Mouse (Mus musculus): ENCODE results near the gene Prkra. TPM values are rescaled to one million over a fixed set of nuclear protein-coding genes. Genes with fewer than 3 reads are reported as not detected.

Gene Prkra
- total RNA-seq (2017) = 7.7 to 16.5 TPM (median 9.2 TPM) in 3 replicates

GRCm38 (mm10) chr2:76647883-76648570 is at the start of gene Prkra, which contains the start of gene Pjvk:
Prkra (minus strand) TSS chr2:76648015.
Pjvk (plus strand) TSS chr2:76648476.
- ATAC-seq (replicated peaks; ENCODE audit: insufficient number of reproducible peaks, low FRiP score, low TSS enrichment, poor library complexity, severe bottlenecking) = peak; percentile 97

- no peak for ATAC-seq (replicated peaks; ENCODE audit: insufficient number of reproducible peaks, low FRiP score, low TSS enrichment, poor library complexity, severe bottlenecking)
Measured at GRCm38 (mm10) chr2:76695290-76695689, 47.5 kb upstream of the Prkra start.

GRCm38 (mm10) chr2:76693765-76694164 is 46.0 kb upstream of the Prkra start:
- no peak for ATAC-seq (replicated peaks; ENCODE audit: insufficient number of reproducible peaks, low FRiP score, low TSS enrichment, poor library complexity, severe bottlenecking)

- ATAC-seq (replicated peaks; ENCODE audit: insufficient number of reproducible peaks, low FRiP score, low TSS enrichment, poor library complexity, severe bottlenecking) = no peak
Measured at GRCm38 (mm10) chr2:76690436-76691204, 42.8 kb upstream of the Prkra start.

- ATAC-seq (replicated peaks; ENCODE audit: insufficient number of reproducible peaks, low FRiP score, low TSS enrichment, poor library complexity, severe bottlenecking) = no peak
Measured at GRCm38 (mm10) chr2:76688162-76688561, 40.3 kb upstream of the Prkra start.

GRCm38 (mm10) chr2:76687608-76688007 is 39.8 kb upstream of the Prkra start:
- ATAC-seq (replicated peaks; ENCODE audit: insufficient number of reproducible peaks, low FRiP score, low TSS enrichment, poor library complexity, severe bottlenecking) = no peak

GRCm38 (mm10) chr2:76686986-76687385 is 39.2 kb upstream of the Prkra start:
- no peak for ATAC-seq (replicated peaks; ENCODE audit: insufficient number of reproducible peaks, low FRiP score, low TSS enrichment, poor library complexity, severe bottlenecking)

GRCm38 (mm10) chr2:76682301-76682700 is 34.5 kb upstream of the Prkra start:
- no peak for ATAC-seq (replicated peaks; ENCODE audit: insufficient number of reproducible peaks, low FRiP score, low TSS enrichment, poor library complexity, severe bottlenecking)

GRCm38 (mm10) chr2:76676401-76677226 is 28.8 kb upstream of the Prkra start:
- ATAC-seq (replicated peaks; ENCODE audit: insufficient number of reproducible peaks, low FRiP score, low TSS enrichment, poor library complexity, severe bottlenecking) = no peak

- ATAC-seq (replicated peaks; ENCODE audit: insufficient number of reproducible peaks, low FRiP score, low TSS enrichment, poor library complexity, severe bottlenecking) = no peak
Measured at GRCm38 (mm10) chr2:76675949-76676348, 28.1 kb upstream of the Prkra start.

GRCm38 (mm10) chr2:76675451-76675850 is 27.6 kb upstream of the Prkra start:
- no peak for ATAC-seq (replicated peaks; ENCODE audit: insufficient number of reproducible peaks, low FRiP score, low TSS enrichment, poor library complexity, severe bottlenecking)

GRCm38 (mm10) chr2:76674725-76675427 is 27.1 kb upstream of the Prkra start, which contains the start of gene Plekha3:
Plekha3 (plus strand) TSS chr2:76675281.
- peak; percentile 59 for ATAC-seq (replicated peaks; ENCODE audit: insufficient number of reproducible peaks, low FRiP score, low TSS enrichment, poor library complexity, severe bottlenecking)

- peak; percentile 28; the same call in 1 of the 2 replicates for ATAC-seq (replicated peaks; ENCODE audit: insufficient number of reproducible peaks, low FRiP score, low TSS enrichment, poor library complexity, severe bottlenecking)
Measured at GRCm38 (mm10) chr2:76673472-76674081, 25.8 kb upstream of the Prkra start.

GRCm38 (mm10) chr2:76672966-76673392 is 25.2 kb upstream of the Prkra start, which contains the start of gene Fkbp7:
Fkbp7 (minus strand) TSS chr2:76673116.
- ATAC-seq (replicated peaks; ENCODE audit: insufficient number of reproducible peaks, low FRiP score, low TSS enrichment, poor library complexity, severe bottlenecking) = peak; percentile 81

GRCm38 (mm10) chr2:76672134-76672745 is 24.4 kb upstream of the Prkra start:
- no peak for ATAC-seq (replicated peaks; ENCODE audit: insufficient number of reproducible peaks, low FRiP score, low TSS enrichment, poor library complexity, severe bottlenecking)

GRCm38 (mm10) chr2:76671641-76672040 is 23.8 kb upstream of the Prkra start:
- ATAC-seq (replicated peaks; ENCODE audit: insufficient number of reproducible peaks, low FRiP score, low TSS enrichment, poor library complexity, severe bottlenecking) = no peak

- ATAC-seq (replicated peaks; ENCODE audit: insufficient number of reproducible peaks, low FRiP score, low TSS enrichment, poor library complexity, severe bottlenecking) = no peak
Measured at GRCm38 (mm10) chr2:76667200-76667599, 19.4 kb upstream of the Prkra start.

GRCm38 (mm10) chr2:76665531-76665930 is 17.7 kb upstream of the Prkra start:
- ATAC-seq (replicated peaks; ENCODE audit: insufficient number of reproducible peaks, low FRiP score, low TSS enrichment, poor library complexity, severe bottlenecking) = no peak
